Mouse (Mus musculus) liver, adult 10 weeks (tissue): ENCODE measurements around the gene Serac1. TPM values are rescaled to one million over a fixed set of nuclear protein-coding genes. Genes with fewer than 3 reads are reported as not detected.

ENCODE experiments used
- polyA plus RNA-seq: library from polyadenylated mRNA; stranded (reverse); fragments of 350-450 nt; fragmentation: Illumina TruSeq; extraction: RNeasy Lipid Tissue Mini Kit (QIAGEN cat#74804); gene quantifications from one replicate; pipeline ENCODE4 v1.2.3, GENCODE M21; 2014; ENCODE audit warnings: low read depth, low replicate concordance

The Serac1 gene
- 2.8 TPM for polyA plus RNA-seq

DNA sequence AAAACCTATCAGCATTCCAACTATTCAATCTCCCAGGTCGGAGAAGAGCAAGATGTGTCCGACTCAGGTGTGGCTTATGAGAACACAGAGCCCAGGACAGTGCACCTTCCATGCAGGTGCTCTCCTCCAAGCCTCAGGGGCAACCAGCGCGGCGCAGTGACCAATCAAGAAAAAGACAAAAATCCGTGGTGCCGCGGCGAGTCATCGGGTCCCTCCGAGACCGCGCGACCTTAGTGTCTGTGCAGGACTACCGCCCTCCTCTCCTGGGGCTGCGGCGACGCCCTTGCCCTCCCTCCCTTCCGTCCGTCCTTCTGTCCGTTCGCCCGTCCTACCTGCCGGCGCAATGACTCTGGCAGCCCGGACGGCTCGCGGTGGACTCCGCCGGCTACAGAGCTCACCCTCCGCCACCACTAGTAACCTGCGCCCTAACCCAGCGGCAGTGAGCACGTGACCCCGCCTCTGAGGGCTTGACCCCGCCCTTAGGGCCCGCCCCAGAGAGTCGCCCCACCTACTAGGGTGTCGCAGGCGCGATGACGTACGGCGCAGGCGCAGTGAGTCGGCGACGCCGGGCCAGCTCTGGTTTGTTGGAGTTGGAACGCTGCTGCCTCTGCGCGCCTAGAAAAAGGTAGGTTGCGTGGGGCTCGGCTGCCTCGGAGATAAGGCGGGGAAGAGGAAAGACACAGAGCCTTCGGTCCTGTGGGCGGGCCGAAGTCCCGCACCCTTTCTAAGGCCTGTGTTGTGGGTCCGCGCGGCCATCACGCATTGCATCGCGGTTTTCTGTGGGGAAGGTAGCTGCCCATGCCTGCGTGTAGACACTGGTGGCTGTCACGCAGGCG is at the start of gene Serac1, which contains the start of gene Gtf2h5:
Gene Serac1, minus strand, starts transcription at position 455 of the 836 bp plus-strand sequence.
Gene Gtf2h5, plus strand, starts transcription at position 500 of the 836 bp plus-strand sequence.

DNA sequence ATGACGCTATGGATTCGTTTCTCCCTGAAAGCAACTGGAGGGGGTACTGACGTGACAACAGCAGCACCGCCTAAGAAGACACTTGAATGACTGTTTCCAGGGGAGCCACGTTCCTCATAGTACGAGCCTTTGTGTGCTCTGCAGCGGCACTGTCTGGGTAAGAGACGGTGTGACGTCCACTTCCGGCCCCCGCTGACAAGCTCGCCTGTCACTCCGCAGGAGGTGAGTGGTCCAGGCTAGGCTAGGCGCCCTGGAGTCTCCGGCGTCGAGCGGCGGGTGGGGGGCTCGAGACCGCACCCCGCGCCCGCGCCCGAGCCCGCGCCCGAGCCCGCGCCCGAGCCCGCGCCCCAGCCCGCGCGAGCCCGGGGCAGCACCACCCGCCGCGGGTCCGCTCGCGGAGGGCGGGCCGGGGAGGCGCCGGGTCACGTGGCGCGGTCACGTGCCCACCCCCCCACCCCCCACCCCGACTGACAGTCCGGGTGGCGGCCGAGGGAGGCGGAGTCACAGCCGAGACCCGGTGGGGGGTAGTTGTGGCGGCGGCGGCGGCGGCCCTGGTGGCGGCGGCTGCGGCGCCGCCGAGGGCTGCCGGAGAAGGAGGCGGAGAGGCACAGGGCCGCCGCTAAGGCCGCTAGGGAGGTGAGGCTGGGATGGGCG is 26.9 kb upstream of the Serac1 start, which contains the start of gene Tulp4:
Gene Tulp4, plus strand, starts transcription at position 77 of the 654 bp plus-strand sequence.

Other genes with a start within 250 kb of the Serac1 start
- gene Snx9, start 238.4 kb downstream of the Serac1 start, polyA plus RNA-seq = 34.7 TPM
- gene Synj2, start 138.5 kb downstream of the Serac1 start, polyA plus RNA-seq = 0.48 TPM
- gene Gtf2h5, start within 50 bp of the Serac1 start, polyA plus RNA-seq = 25.8 TPM
- 17.7 TPM for gene Tulp4, start 26.7 kb upstream of the Serac1 start, polyA plus RNA-seq
- 2.8 TPM for gene Tmem181a, start 177.1 kb upstream of the Serac1 start, polyA plus RNA-seq
- gene Dynlt1a, start 237.8 kb upstream of the Serac1 start, polyA plus RNA-seq = 0.37 TPM